Mouse (Mus musculus) E14TG2a.4 (cell line): ENCODE results near the gene Stx8.

Source experiments
- CTCF ChIP-seq: conservative IDR thresholded peaks from 2 replicates; pipeline ENCODE4 v1.5.1; 2014; ENCODE audit warnings: low read length
- NANOG ChIP-seq: IDR thresholded peaks from 2 replicates; pipeline ENCODE4 v1.6.1; 2014; ENCODE audit warnings: borderline replicate concordance, low read length, mixed read lengths
- POU5F1 ChIP-seq: IDR thresholded peaks from 2 replicates; pipeline ENCODE4 v1.6.1; 2014; ENCODE audit warnings: low read length, borderline replicate concordance

GRCm38 (mm10) chr11:68201811-68202459 lies 235.9 kb downstream of the Stx8 start:
- TF ChIP-seq CTCF: no peak
- no peak for TF ChIP-seq POU5F1
- TF ChIP-seq NANOG: no peak
